Mouse (Mus musculus): ENCODE results near the gene Depdc5.
"Not testable (repeated sequence)": the region's sequence is repeated elsewhere in the genome, so short reads cannot be mapped to it uniquely, and the experiment has no call there.

DNA sequence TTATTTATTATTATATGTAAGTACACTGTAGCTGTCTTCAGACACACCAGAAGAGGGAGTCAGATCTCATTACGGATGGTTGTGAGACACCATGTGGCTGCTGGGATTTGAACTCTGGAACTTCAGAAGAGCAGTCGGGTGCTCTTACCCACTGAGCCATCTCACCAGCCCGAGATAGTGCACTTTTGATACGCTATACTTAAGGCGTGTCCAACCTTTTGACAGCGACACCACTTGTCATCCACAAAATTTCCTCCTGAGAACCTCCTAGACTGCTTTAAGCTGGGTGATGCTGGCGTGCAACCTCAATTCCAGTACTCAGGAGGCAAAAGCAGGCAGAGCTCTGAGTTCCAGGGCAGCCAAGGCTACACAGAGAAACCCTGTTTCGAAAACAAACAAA is 170.1 kb downstream of the Depdc5 start:
- not testable (repeated sequence) for TF ChIP-seq CTCF, POLR2A (IDR thresholded peaks at IDR 0.05; ENCODE audit: extremely low read depth, insufficient read depth, low read length)
